24 mouse cellular contexts compared by ENCODE assay signal in the genomic region with DNA sequence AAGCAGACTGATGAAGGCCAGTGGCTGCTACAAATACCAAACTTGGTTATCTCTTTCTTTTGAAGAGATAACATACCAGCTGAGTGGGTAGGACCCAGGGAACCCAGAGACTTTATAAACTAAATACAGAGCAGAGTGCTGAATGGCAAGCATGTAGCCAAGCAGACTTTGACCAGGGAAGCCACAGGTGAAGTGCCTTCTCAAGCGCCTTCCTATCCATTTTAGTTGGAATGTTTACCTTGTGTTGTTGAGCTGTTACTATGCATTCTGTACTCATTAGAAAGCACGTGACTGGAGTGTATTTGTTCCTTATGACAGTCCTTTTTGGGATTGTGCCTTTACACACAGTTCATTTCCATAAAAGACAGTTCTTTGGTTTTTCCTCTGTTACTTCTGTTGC. TPM values are rescaled to one million over a fixed set of nuclear protein-coding genes. Genes with fewer than 3 reads are reported as not detected.
A peak's percentile ranks its signal among the peaks of the same experiment; 100 is the strongest.
DNase-seq lines count a peak whose midpoint lies in the region; ATAC-seq lines count a peak whose summit lies in the region.
"Had no signal": no experiment of that assay in that cellular context is flagged by ENCODE, and none has a peak within 500 bp of the region (broad histone marks: within the 10 kb centered on the region; RNA-seq: fewer than 3 reads in every experiment).

No protein-coding gene starts in this region.

- no peak overlapping the region for H3K4me2 ChIP-seq in liver, embryonic 16.5 days (ENCODE audit: low read depth, low read length)
- no peak overlapping the region for H3K4me2 ChIP-seq in liver, embryonic 12.5 days
- H3K4me2 ChIP-seq: forebrain, embryonic 13.5 days; heart, embryonic 12.5 days; heart, embryonic 15.5 days; hindbrain, embryonic 14.5 days had no signal

- no peaks in the 10 kb centered on the region; the same call in 1 of the 2 replicates for H3K4me1 ChIP-seq in liver, embryonic 16.5 days (ENCODE audit: control insufficient read depth, low read depth, low read length)
- 0 out of 2 replicates have a peak, but pooled peaks cover 4% of the 10 kb centered on the region for H3K4me1 ChIP-seq in liver, embryonic 12.5 days
- H3K4me1 ChIP-seq: forebrain, embryonic 10.5 days; forebrain, embryonic 13.5 days had no signal

- WGBS in liver, embryonic 16.5 days (ENCODE audit: insufficient replicate concordance) = 55% methylated on average over 2 of the region's 2 CpGs
- 69% methylated on average over 2 of the region's 2 CpGs for WGBS in liver, embryonic 12.5 days (ENCODE audit: insufficient replicate concordance)
- WGBS in large intestine, adult 2 months = 36% methylated on average over 2 of the region's 2 CpGs

- H3K27ac ChIP-seq in liver, embryonic 16.5 days (ENCODE audit: low read length) = no peak overlapping the region
- no peak overlapping the region for H3K27ac ChIP-seq in liver, embryonic 12.5 days
- H3K27ac ChIP-seq: forebrain, embryonic 10.5 days; forebrain, embryonic 13.5 days; heart, embryonic 15.5 days; hindbrain, embryonic 14.5 days; hindbrain, postnatal 0 days had no signal

- DNase-seq in lung, postnatal 36 days = peak; percentile 18
- DNase-seq in lung, postnatal 10 days = no peak
- peak; percentile 38 for DNase-seq in large intestine, adult 2 months (ENCODE audit: low read depth, low spot score)
- DNase-seq in cerebellum, postnatal 10 days = no peak
- DNase-seq: adrenal gland, adult 8-10 months; adrenal gland, postnatal 25 days; cerebellum, adult 11-12 months; cerebellum, adult 8-10 months; cerebellum, postnatal 14 days; gastrocnemius, postnatal 10 days; gastrocnemius, postnatal 36 days; heart, postnatal 10 days; heart, postnatal 4 days had no signal

- H3K4me3 ChIP-seq in liver, embryonic 16.5 days (ENCODE audit: low read depth, low read length) = no peak overlapping the region
- H3K4me3 ChIP-seq in liver, embryonic 12.5 days = no peak overlapping the region
- H3K4me3 ChIP-seq: forebrain, embryonic 10.5 days; forebrain, embryonic 13.5 days; heart, embryonic 12.5 days; heart, embryonic 15.5 days had no signal

- H3K9ac ChIP-seq in liver, embryonic 16.5 days (ENCODE audit: low read depth, low read length) = no peak overlapping the region
- no peak overlapping the region for H3K9ac ChIP-seq in liver, embryonic 12.5 days
- H3K9ac ChIP-seq: forebrain, embryonic 13.5 days; heart, embryonic 12.5 days; heart, embryonic 15.5 days; hindbrain, embryonic 14.5 days had no signal

- no peaks in the 10 kb centered on the region for H3K9me3 ChIP-seq in liver, embryonic 16.5 days (replicated peaks; ENCODE audit: control insufficient read depth, low read length)
- no peaks in the 10 kb centered on the region for H3K9me3 ChIP-seq in liver, embryonic 12.5 days (replicated peaks)
- H3K9me3 ChIP-seq: forebrain, embryonic 10.5 days; forebrain, embryonic 13.5 days; heart, embryonic 12.5 days; heart, embryonic 15.5 days had no signal

- H3K27me3 ChIP-seq in liver, embryonic 16.5 days (ENCODE audit: control insufficient read depth, insufficient read depth, low read depth, low read length) = no peaks in the 10 kb centered on the region
- no peaks in the 10 kb centered on the region for H3K27me3 ChIP-seq in liver, embryonic 12.5 days (replicated peaks)
- H3K27me3 ChIP-seq: forebrain, embryonic 13.5 days; heart, embryonic 12.5 days; heart, embryonic 15.5 days had no signal

- 0 out of 2 replicates have a peak, but pooled peaks cover 4% of the 10 kb centered on the region for H3K36me3 ChIP-seq in liver, embryonic 16.5 days (ENCODE audit: control insufficient read depth, insufficient read depth)
- peaks cover 78% of the 10 kb centered on the region for H3K36me3 ChIP-seq in liver, embryonic 12.5 days

- peak; percentile 52; the same call in 1 of the 2 replicates for ATAC-seq in liver, embryonic 16.5 days (ENCODE audit: low read depth)
- ATAC-seq in liver, embryonic 12.5 days = no peak
- ATAC-seq: activated CD4-positive, CD25-positive, alpha-beta regulatory T cell, adult 4 months; CD4-positive, CD25-positive, alpha-beta regulatory T cell, adult 4 months; forebrain, embryonic 13.5 days; forebrain, embryonic 16.5 days; hindbrain, postnatal 0 days had no signal

RNA-seq across cellular contexts. Expression of gene Tmem175, which starts 14.1 kb away (rescaled TPM):
- 10.0 and 10.8 TPM in 2 replicates for polyA plus RNA-seq in liver, embryonic 16.5 days (2015; fragmentation: Nextera tagmentation; extraction: Ambion mirVana)
- 16.1 and 17.8 TPM in 2 replicates for polyA plus RNA-seq in liver, embryonic 12.5 days (2016; fragmentation: Nextera tagmentation; extraction: Ambion mirVana)
- 26.3 and 32.6 TPM in 2 replicates for polyA plus RNA-seq in large intestine, adult 2 months (2012; rRNA removed)

RNA-seq across cellular contexts. Expression of gene Gak, which starts 14.1 kb away (rescaled TPM):
- polyA plus RNA-seq in liver, embryonic 16.5 days (2015; fragmentation: Nextera tagmentation; extraction: Ambion mirVana) = 27.2 and 27.5 TPM in 2 replicates
- 42.1 and 42.8 TPM in 2 replicates for polyA plus RNA-seq in liver, embryonic 12.5 days (2016; fragmentation: Nextera tagmentation; extraction: Ambion mirVana)
- polyA plus RNA-seq in large intestine, adult 2 months (2012; rRNA removed) = 102 and 141 TPM in 2 replicates

RNA-seq across cellular contexts. Expression of gene Idua, which starts 16.5 kb away (rescaled TPM):
- polyA plus RNA-seq in liver, embryonic 16.5 days (2015; fragmentation: Nextera tagmentation; extraction: Ambion mirVana) = 5.0 and 5.8 TPM in 2 replicates
- 5.9 TPM in 2 replicates for polyA plus RNA-seq in liver, embryonic 12.5 days (2016; fragmentation: Nextera tagmentation; extraction: Ambion mirVana)
- polyA plus RNA-seq in large intestine, adult 2 months (2012; rRNA removed) = 7.7 and 16.0 TPM in 2 replicates

RNA-seq across cellular contexts. Expression of gene Dgkq, which starts 25.8 kb away (rescaled TPM):
- 3.1 and 3.4 TPM in 2 replicates for polyA plus RNA-seq in liver, embryonic 16.5 days (2015; fragmentation: Nextera tagmentation; extraction: Ambion mirVana)
- 6.2 and 7.1 TPM in 2 replicates for polyA plus RNA-seq in liver, embryonic 12.5 days (2016; fragmentation: Nextera tagmentation; extraction: Ambion mirVana)
- 29.1 and 72.1 TPM in 2 replicates for polyA plus RNA-seq in large intestine, adult 2 months (2012; rRNA removed)

RNA-seq across cellular contexts. Expression of gene Slc26a1, which starts 31.7 kb away (rescaled TPM):
- 20.7 and 23.7 TPM in 2 replicates for polyA plus RNA-seq in liver, embryonic 16.5 days (2015; fragmentation: Nextera tagmentation; extraction: Ambion mirVana)
- 12.7 and 12.9 TPM in 2 replicates for polyA plus RNA-seq in liver, embryonic 12.5 days (2016; fragmentation: Nextera tagmentation; extraction: Ambion mirVana)
- not detected in 2 replicates for polyA plus RNA-seq in large intestine, adult 2 months (2012; rRNA removed)

Comparison
In these comparisons a context has a peak if more than half of its experiments do, and no peak if none do; other contexts are left out.
1. DNase-seq: peak in lung, postnatal 36 days (single experiment) and large intestine, adult 2 months (single experiment); none in lung, postnatal 10 days (single experiment) and cerebellum, postnatal 10 days (0 of 2).